ENCODE assay signal across 9 mouse cellular contexts in genomic region chr7:79149522-79149921, GRCm38 (mm10). TPM values are rescaled to one million over a fixed set of nuclear protein-coding genes. Genes with fewer than 3 reads are reported as not detected.
DNase-seq lines count a peak whose midpoint lies in the region; ATAC-seq and TF ChIP-seq lines count a peak whose summit lies in the region.
"Had no signal": no experiment of that assay in that cellular context is flagged by ENCODE, and none has a peak within 500 bp of the region (broad histone marks: within the 10 kb centered on the region; RNA-seq: fewer than 3 reads in every experiment).

No protein-coding gene starts in this region.

- no peaks in the 10 kb centered on the region for H3K9me3 ChIP-seq in kidney, embryonic 16.5 days (ENCODE audit: low read length)
- no peaks in the 10 kb centered on the region for H3K9me3 ChIP-seq in heart, embryonic 14.5 days (ENCODE audit: control insufficient read depth, low read length)
- H3K9me3 ChIP-seq in liver, embryonic 16.5 days (replicated peaks; ENCODE audit: control insufficient read depth, low read length): no peaks in the 10 kb centered on the region
- H3K9me3 ChIP-seq: neural tube, embryonic 12.5 days had no signal

- H3K27ac ChIP-seq in kidney, embryonic 16.5 days (ENCODE audit: low read length): no peak overlapping the region
- H3K27ac ChIP-seq in kidney, adult 2 months (ENCODE audit: insufficient read depth, low read depth, low read length): no peak overlapping the region
- H3K27ac ChIP-seq in heart, embryonic 14.5 days (replicated peaks in 1 of 2; ENCODE audit: control insufficient read depth in 1 of 2, insufficient read depth in 1 of 2, low read depth in 2 of 2, low read length in 2 of 2): peak overlapping the region in 1 of 2 experiments; percentile 87; a peak in 1 of 4 replicates
- H3K27ac ChIP-seq in liver, embryonic 16.5 days (ENCODE audit: low read length): no peak overlapping the region
- H3K27ac ChIP-seq: neural tube, embryonic 12.5 days had no signal

- no peak for TF ChIP-seq CTCF in kidney, adult 2 months (conservative IDR thresholded peaks at IDR 0.05; ENCODE audit: insufficient read depth, insufficient read length, low read depth, low read length)

- H3K4me2 ChIP-seq in kidney, embryonic 16.5 days (replicated peaks; ENCODE audit: low read depth, low read length): peak overlapping the region; percentile 74
- peak overlapping the region; percentile 65 for H3K4me2 ChIP-seq in heart, embryonic 14.5 days (ENCODE audit: low read length)
- no peak overlapping the region; the same call in 1 of the 2 replicates for H3K4me2 ChIP-seq in liver, embryonic 16.5 days (ENCODE audit: low read depth, low read length)

- H3K27me3 ChIP-seq in kidney, embryonic 16.5 days (ENCODE audit: insufficient read depth, low read length): no peaks in the 10 kb centered on the region
- H3K27me3 ChIP-seq in kidney, adult 2 months (replicated peaks; ENCODE audit: control insufficient read depth, insufficient read depth, low read length): no peaks in the 10 kb centered on the region
- no peaks in the 10 kb centered on the region for H3K27me3 ChIP-seq in heart, embryonic 14.5 days (ENCODE audit: control insufficient read depth, insufficient read depth, low read length)
- no peaks in the 10 kb centered on the region for H3K27me3 ChIP-seq in liver, embryonic 16.5 days (ENCODE audit: control insufficient read depth, insufficient read depth, low read depth, low read length)

- H3K36me3 ChIP-seq in kidney, embryonic 16.5 days (ENCODE audit: insufficient read depth, low read length): no peaks in the 10 kb centered on the region
- no peaks in the 10 kb centered on the region for H3K36me3 ChIP-seq in kidney, adult 2 months (ENCODE audit: control insufficient read depth, insufficient read depth, low read length)
- H3K36me3 ChIP-seq in heart, embryonic 14.5 days (ENCODE audit: control insufficient read depth, insufficient read depth, low read length): peaks cover 10% of the 10 kb centered on the region
- no peaks in the 10 kb centered on the region for H3K36me3 ChIP-seq in liver, embryonic 16.5 days (ENCODE audit: control insufficient read depth, insufficient read depth)
- H3K36me3 ChIP-seq: neural tube, embryonic 12.5 days had no signal

- H3K4me3 ChIP-seq in kidney, embryonic 16.5 days (ENCODE audit: low read length): no peak overlapping the region
- H3K4me3 ChIP-seq in kidney, adult 2 months (ENCODE audit: insufficient read depth, low read depth, low read length): no peak overlapping the region
- H3K4me3 ChIP-seq in heart, embryonic 14.5 days (ENCODE audit: control insufficient read depth in 1 of 2, insufficient read depth in 1 of 2, low read depth in 1 of 2, low read length in 2 of 2): peak overlapping the region in 1 of 2 experiments; percentile 68; a peak in 2 of 4 replicates
- H3K4me3 ChIP-seq in liver, embryonic 16.5 days (ENCODE audit: low read depth, low read length): no peak overlapping the region

- ATAC-seq in kidney, embryonic 16.5 days (ENCODE audit: low FRiP score, low TSS enrichment): no peak
- no peak for ATAC-seq in heart, embryonic 14.5 days (ENCODE audit: insufficient number of reproducible peaks, insufficient read depth, low FRiP score, low read depth)
- ATAC-seq in liver, embryonic 16.5 days (ENCODE audit: low read depth): 0 out of 2 replicates have a peak, but pooled peaks have one; percentile 17
- ATAC-seq in inflammation-experienced regulatory T-cells, adult 6 months: no peak

- DNase-seq in kidney, adult 2 months: no peak
- peak; percentile 4 for DNase-seq in MEL-GATA-1-ER (ENCODE audit: extremely low read depth, low read depth)
- DNase-seq in thymus, postnatal 10 days (ENCODE audit: low spot score in 2 of 2): no peak
- no peak for DNase-seq in gastrocnemius, adult 18-20 months (ENCODE audit: low spot score)

- H3K9ac ChIP-seq in kidney, embryonic 16.5 days (replicated peaks; ENCODE audit: low read length): no peak overlapping the region
- H3K9ac ChIP-seq in heart, embryonic 14.5 days (ENCODE audit: low read length): peak overlapping the region; percentile 31; the same call in 1 of the 2 replicates
- H3K9ac ChIP-seq in liver, embryonic 16.5 days (ENCODE audit: low read depth, low read length): no peak overlapping the region

- H3K4me1 ChIP-seq in kidney, embryonic 16.5 days (ENCODE audit: insufficient read depth, low read length): peaks cover 21% of the 10 kb centered on the region
- no peaks in the 10 kb centered on the region; the same call in 1 of the 2 replicates for H3K4me1 ChIP-seq in kidney, adult 2 months (ENCODE audit: control insufficient read depth, insufficient read depth, low read length)
- H3K4me1 ChIP-seq in heart, embryonic 14.5 days (ENCODE audit: control insufficient read depth in 2 of 2, insufficient read depth in 2 of 2, low read length in 2 of 2): peaks cover 14 to 29% of the 10 kb centered on the region in 2 experiments
- H3K4me1 ChIP-seq in liver, embryonic 16.5 days (ENCODE audit: control insufficient read depth, low read depth, low read length): peaks cover 4% of the 10 kb centered on the region

- WGBS in kidney, embryonic 16.5 days: 70% methylated on average over 6 of the region's 6 CpGs
- WGBS in kidney, adult 2 months: 53% methylated on average over 6 of the region's 6 CpGs
- 34% methylated on average over 6 of the region's 6 CpGs for WGBS in heart, embryonic 14.5 days
- 20% methylated on average over 6 of the region's 6 CpGs for WGBS in liver, embryonic 16.5 days (ENCODE audit: insufficient replicate concordance)

- TF ChIP-seq POLR2A in kidney, adult 2 months (IDR thresholded peaks at IDR 0.05; ENCODE audit: low read depth, low read length): no peak

RNA-seq across cellular contexts. Expression of gene Mfge8, which starts 0.7 kb away (rescaled TPM):
- 298 and 328 TPM in 2 replicates for polyA plus RNA-seq in kidney, embryonic 16.5 days (2015; fragmentation: Nextera tagmentation; extraction: Ambion mirVana)
- 177 and 191 TPM in 2 replicates for polyA plus RNA-seq in kidney, adult 2 months (2012; rRNA removed)
- polyA plus RNA-seq in heart, embryonic 14.5 days (2014; fragmentation: Nextera tagmentation; extraction: Ambion mirVana): 260 and 264 TPM in 2 replicates
- 93.2 and 102 TPM in 2 replicates for polyA plus RNA-seq in liver, embryonic 16.5 days (2015; fragmentation: Nextera tagmentation; extraction: Ambion mirVana)
- 10 to 100 TPM; 36.8 to 51.1 TPM for total RNA-seq in gastrocnemius, adult 18-20 months (2021)
- polyA plus RNA-seq in inflammation-experienced regulatory T-cells, adult 6 months (2017; shearing (Covaris generic)): 10 to 100 TPM; 16.7 to 18.5 (median 18.4) TPM

RNA-seq across cellular contexts. Expression of gene Hapln3, which starts 18.7 kb away (rescaled TPM):
- polyA plus RNA-seq in kidney, embryonic 16.5 days (2015; fragmentation: Nextera tagmentation; extraction: Ambion mirVana): 4.3 and 4.4 TPM in 2 replicates
- polyA plus RNA-seq in kidney, adult 2 months (2012; rRNA removed): 1.6 and 3.1 TPM in 2 replicates
- 0.93 and 2.0 TPM in 2 replicates for polyA plus RNA-seq in heart, embryonic 14.5 days (2014; fragmentation: Nextera tagmentation; extraction: Ambion mirVana)
- 0.09 and 0.12 TPM in 2 replicates for polyA plus RNA-seq in liver, embryonic 16.5 days (2015; fragmentation: Nextera tagmentation; extraction: Ambion mirVana)
- under 1 TPM; 0.45 to 0.48 TPM for total RNA-seq in gastrocnemius, adult 18-20 months (2021)
- polyA plus RNA-seq in inflammation-experienced regulatory T-cells, adult 6 months (2017; shearing (Covaris generic)): not detected
